Mouse (Mus musculus): ENCODE data around the gene Olfr441. TPM values are rescaled to one million over a fixed set of nuclear protein-coding genes. Genes with fewer than 3 reads are reported as not detected.
"Not testable (repeated sequence)": the region's sequence is repeated elsewhere in the genome, so short reads cannot be mapped to it uniquely, and the experiment has no call there.

Gene Olfr441
- not detected in 2 replicates for polyA plus RNA-seq (2015; fragmentation: Nextera tagmentation; extraction: Ambion mirVana)

GRCm38 (mm10) chr6:43106069-43106468 lies at the start of gene Olfr441:
Gene Olfr441 (plus strand): TSS chr6:43106369.
- H3K4me2 ChIP-seq (replicated peaks); H3K9me3 ChIP-seq (replicated peaks); H3K36me3 ChIP-seq; H3K27ac ChIP-seq (replicated peaks); H3K9ac ChIP-seq; H3K4me1 ChIP-seq; ATAC-seq (ENCODE audit: insufficient number of reproducible peaks, low FRiP score, low TSS enrichment, low read depth); H3K27me3 ChIP-seq; H3K4me3 ChIP-seq (replicated peaks): not testable (repeated sequence)
- 88% methylated on average over 1 of the region's 1 CpGs for WGBS

GRCm38 (mm10) chr6:43078750-43079149 lies 27.4 kb upstream of the Olfr441 start:
- ATAC-seq (ENCODE audit: insufficient number of reproducible peaks, low FRiP score, low TSS enrichment, low read depth), result no peak
- Histone ChIP-seq H3K27me3 (no peaks in the 10 kb centered on the region), H3K4me1 (no peaks in the 10 kb centered on the region), H3K9ac (no peak overlapping the region), H3K4me2 (replicated peaks) (no peak overlapping the region), H3K4me3 (replicated peaks) (no peak overlapping the region), H3K36me3 (no peaks in the 10 kb centered on the region), H3K9me3 (replicated peaks) (no peaks in the 10 kb centered on the region), H3K27ac (replicated peaks) (no peak overlapping the region)
- WGBS, result 13% methylated on average over 2 of the region's 2 CpGs

GRCm38 (mm10) chr6:43081405-43081804 lies 24.8 kb upstream of the Olfr441 start:
- H3K9me3 ChIP-seq (replicated peaks); H3K27me3 ChIP-seq; H3K9ac ChIP-seq; H3K4me3 ChIP-seq (replicated peaks); H3K4me2 ChIP-seq (replicated peaks); H3K36me3 ChIP-seq; H3K27ac ChIP-seq (replicated peaks); H3K4me1 ChIP-seq; ATAC-seq (ENCODE audit: insufficient number of reproducible peaks, low FRiP score, low TSS enrichment, low read depth): not testable (repeated sequence)

- not testable (repeated sequence) for H3K4me1 ChIP-seq; H3K4me2 ChIP-seq (replicated peaks); H3K9ac ChIP-seq; ATAC-seq (ENCODE audit: insufficient number of reproducible peaks, low FRiP score, low TSS enrichment, low read depth); H3K36me3 ChIP-seq; H3K9me3 ChIP-seq (replicated peaks); H3K4me3 ChIP-seq (replicated peaks); H3K27ac ChIP-seq (replicated peaks); H3K27me3 ChIP-seq
- 77% methylated on average over 2 of the region's 2 CpGs for WGBS
Observed at GRCm38 (mm10) chr6:43146267-43146666, 40.1 kb downstream of the Olfr441 start, which contains the start of gene Olfr237-ps1. Gene Olfr237-ps1 (plus strand): TSS chr6:43146567.

- no peaks in the 10 kb centered on the region for H3K27me3 ChIP-seq
- H3K4me1 ChIP-seq, result no peaks in the 10 kb centered on the region
- H3K4me3 ChIP-seq (replicated peaks), result no peak overlapping the region
- no peaks in the 10 kb centered on the region for H3K9me3 ChIP-seq (replicated peaks)
- H3K4me2 ChIP-seq (replicated peaks), result no peak overlapping the region
- 55% methylated on average over 1 of the region's 1 CpGs for WGBS
- ATAC-seq (ENCODE audit: insufficient number of reproducible peaks, low FRiP score, low TSS enrichment, low read depth), result no peak
- H3K36me3 ChIP-seq, result no peaks in the 10 kb centered on the region
- no peak overlapping the region for H3K27ac ChIP-seq (replicated peaks)
- H3K9ac ChIP-seq, result no peak overlapping the region
Observed at GRCm38 (mm10) chr6:43159502-43159901, 53.3 kb downstream of the Olfr441 start.

GRCm38 (mm10) chr6:43162982-43163381 lies 56.8 kb downstream of the Olfr441 start, which contains the start of gene Olfr437:
Gene Olfr437 (plus strand): TSS chr6:43163282.
- H3K9ac ChIP-seq, result no peak within 1 kb of the TSS
- H3K9me3 ChIP-seq (replicated peaks), result no peaks in the 10 kb centered on the region
- no peaks in the 10 kb centered on the region for H3K27me3 ChIP-seq
- H3K27ac ChIP-seq (replicated peaks), result no peak within 1 kb of the TSS
- no peaks in the 10 kb centered on the region for H3K36me3 ChIP-seq
- no peak for ATAC-seq (ENCODE audit: insufficient number of reproducible peaks, low FRiP score, low TSS enrichment, low read depth)
- H3K4me3 ChIP-seq (replicated peaks), result no peak within 1 kb of the TSS
- H3K4me1 ChIP-seq, result no peaks in the 10 kb centered on the region
- 58% methylated on average over 3 of the region's 3 CpGs for WGBS
- H3K4me2 ChIP-seq (replicated peaks), result no peak within 1 kb of the TSS

GRCm38 (mm10) chr6:43167246-43167645 lies 61.1 kb downstream of the Olfr441 start:
- H3K4me3 ChIP-seq (replicated peaks), result no peak overlapping the region

More at GRCm38 (mm10) chr6:43167246-43167645, 61.1 kb downstream of the Olfr441 start:
- 94% methylated on average over 4 of the region's 4 CpGs for WGBS
- no peaks in the 10 kb centered on the region for H3K4me1 ChIP-seq
- no peak overlapping the region for H3K4me2 ChIP-seq (replicated peaks)
- no peaks in the 10 kb centered on the region for H3K27me3 ChIP-seq
- no peaks in the 10 kb centered on the region for H3K36me3 ChIP-seq
- H3K9ac ChIP-seq, result no peak overlapping the region
- H3K9me3 ChIP-seq (replicated peaks), result no peaks in the 10 kb centered on the region
- no peak overlapping the region for H3K27ac ChIP-seq (replicated peaks)
- ATAC-seq (ENCODE audit: insufficient number of reproducible peaks, low FRiP score, low TSS enrichment, low read depth), result no peak

Other genes starting within 250 kb of the Olfr441 start
- gene Olfr448, start 215.9 kb upstream of the Olfr441 start, polyA plus RNA-seq (2015; fragmentation: Nextera tagmentation; extraction: Ambion mirVana), result 0.12 and 0.13 TPM in 2 replicates
- not detected in 2 replicates for gene Olfr447, start 197.5 kb upstream of the Olfr441 start, polyA plus RNA-seq (2015; fragmentation: Nextera tagmentation; extraction: Ambion mirVana)
- 0.08 and 0.39 TPM in 2 replicates for gene Olfr446, start 185.0 kb upstream of the Olfr441 start, polyA plus RNA-seq (2015; fragmentation: Nextera tagmentation; extraction: Ambion mirVana)
- gene Olfr444, start 157.3 kb upstream of the Olfr441 start, polyA plus RNA-seq (2015; fragmentation: Nextera tagmentation; extraction: Ambion mirVana), result not detected in 2 replicates
- 0.11 and 0.21 TPM in 2 replicates for gene Olfr237-ps1, start 40.2 kb downstream of the Olfr441 start, polyA plus RNA-seq (2015; fragmentation: Nextera tagmentation; extraction: Ambion mirVana)
- 0.16 and 0.17 TPM in 2 replicates for gene Olfr437, start 56.9 kb downstream of the Olfr441 start, polyA plus RNA-seq (2015; fragmentation: Nextera tagmentation; extraction: Ambion mirVana)
- gene Olfr13, start 65.8 kb downstream of the Olfr441 start, polyA plus RNA-seq (2015; fragmentation: Nextera tagmentation; extraction: Ambion mirVana), result 0.05 TPM in 1 of 2 replicates, not detected in the other
- 0.07 and 0.11 TPM in 2 replicates for gene Olfr435, start 90.8 kb downstream of the Olfr441 start, polyA plus RNA-seq (2015; fragmentation: Nextera tagmentation; extraction: Ambion mirVana)
- 0.28 TPM in 1 of 2 replicates, not detected in the other for gene Olfr434, start 106.7 kb downstream of the Olfr441 start, polyA plus RNA-seq (2015; fragmentation: Nextera tagmentation; extraction: Ambion mirVana)
- gene Olfr47, start 125.2 kb downstream of the Olfr441 start, polyA plus RNA-seq (2015; fragmentation: Nextera tagmentation; extraction: Ambion mirVana), result not detected in 2 replicates
- 13.7 and 15.3 TPM in 2 replicates for gene Arhgef5, start 159.2 kb downstream of the Olfr441 start, polyA plus RNA-seq (2015; fragmentation: Nextera tagmentation; extraction: Ambion mirVana)
- not detected in 2 replicates for gene Nobox, start 203.2 kb downstream of the Olfr441 start, polyA plus RNA-seq (2015; fragmentation: Nextera tagmentation; extraction: Ambion mirVana)